Comparison of ENCODE assay signal across 9 mouse cellular contexts in genomic region chr4:97758661-97759060, GRCm38 (mm10). TPM values are rescaled to one million over a fixed set of nuclear protein-coding genes. Genes with fewer than 3 reads are reported as not detected.
A peak's percentile ranks its signal among the peaks of the same experiment; 100 is the strongest.
DNase-seq lines count a peak whose midpoint lies in the region; ATAC-seq and TF ChIP-seq lines count a peak whose summit lies in the region.
"Had no signal": no experiment of that assay in that cellular context is flagged by ENCODE, and none has a peak within 500 bp of the region (broad histone marks: within the 10 kb centered on the region; RNA-seq: fewer than 3 reads in every experiment).

No protein-coding gene starts in this region.

- TF ChIP-seq POLR2A in kidney, adult 2 months (IDR thresholded peaks at IDR 0.05; ENCODE audit: low read depth, low read length), result no peak

- no peak for DNase-seq in kidney, adult 2 months
- no peak for DNase-seq in kidney, adult 11 months
- DNase-seq in embryonic facial prominence, embryonic 10.5 days (ENCODE audit: low spot score), result no peak
- DNase-seq in hindbrain, embryonic 10.5 days (ENCODE audit: low spot score), result no peak
- DNase-seq in B cell, adult 2 months, result no peak
- no peak for DNase-seq in yolk sac, embryonic 10.5 days (ENCODE audit: low spot score)
- DNase-seq in cerebellum, adult 8-10 months, result no peak

- no peaks in the 10 kb centered on the region for H3K36me3 ChIP-seq in kidney, adult 2 months (ENCODE audit: control insufficient read depth, insufficient read depth, low read length)
- H3K36me3 ChIP-seq in embryonic facial prominence, embryonic 10.5 days (replicated peaks), result no peaks in the 10 kb centered on the region
- H3K36me3 ChIP-seq in hindbrain, embryonic 10.5 days, result no peaks in the 10 kb centered on the region
- H3K36me3 ChIP-seq in midbrain, embryonic 12.5 days, result no peaks in the 10 kb centered on the region

- 80% methylated on average over 3 of the region's 3 CpGs for WGBS in kidney, adult 2 months
- WGBS in embryonic facial prominence, embryonic 10.5 days, result 10% methylated on average over 3 of the region's 3 CpGs
- 10% methylated on average over 3 of the region's 3 CpGs for WGBS in hindbrain, embryonic 10.5 days
- WGBS in midbrain, embryonic 12.5 days, result 11% methylated on average over 3 of the region's 3 CpGs

- H3K9ac ChIP-seq in midbrain, embryonic 12.5 days (replicated peaks), result no peak overlapping the region

- H3K27ac ChIP-seq in kidney, adult 2 months (ENCODE audit: insufficient read depth, low read depth, low read length), result peak overlapping the region; percentile 84
- no peak overlapping the region for H3K27ac ChIP-seq in embryonic facial prominence, embryonic 10.5 days (replicated peaks)
- no peak overlapping the region for H3K27ac ChIP-seq in hindbrain, embryonic 10.5 days
- no peak overlapping the region for H3K27ac ChIP-seq in midbrain, embryonic 12.5 days (replicated peaks)

- H3K4me3 ChIP-seq in kidney, adult 2 months (ENCODE audit: insufficient read depth, low read depth, low read length), result no peak overlapping the region
- H3K4me3 ChIP-seq in embryonic facial prominence, embryonic 10.5 days, result peak overlapping the region; percentile 62; the same call in 1 of the 2 replicates
- H3K4me3 ChIP-seq in hindbrain, embryonic 10.5 days, result peak overlapping the region; percentile 57; the same call in 1 of the 2 replicates
- H3K4me3 ChIP-seq in midbrain, embryonic 12.5 days, result peak overlapping the region; percentile 46

- no peaks in the 10 kb centered on the region for H3K27me3 ChIP-seq in kidney, adult 2 months (replicated peaks; ENCODE audit: control insufficient read depth, insufficient read depth, low read length)
- H3K27me3 ChIP-seq in embryonic facial prominence, embryonic 10.5 days (replicated peaks; ENCODE audit: low read depth, poor library complexity, severe bottlenecking), result peaks cover 94% of the 10 kb centered on the region
- peaks cover 94% of the 10 kb centered on the region for H3K27me3 ChIP-seq in hindbrain, embryonic 10.5 days (ENCODE audit: insufficient read depth, poor library complexity, severe bottlenecking)
- H3K27me3 ChIP-seq in midbrain, embryonic 12.5 days, result peaks cover 57% of the 10 kb centered on the region
- H3K27me3 ChIP-seq: CH12.LX had no signal

- no peaks in the 10 kb centered on the region for H3K9me3 ChIP-seq in embryonic facial prominence, embryonic 10.5 days
- H3K9me3 ChIP-seq in hindbrain, embryonic 10.5 days, result no peaks in the 10 kb centered on the region
- no peaks in the 10 kb centered on the region for H3K9me3 ChIP-seq in midbrain, embryonic 12.5 days

- TF ChIP-seq CTCF in kidney, adult 2 months (conservative IDR thresholded peaks at IDR 0.05; ENCODE audit: insufficient read depth, insufficient read length, low read depth, low read length), result no peak

- peaks cover 12% of the 10 kb centered on the region for H3K4me1 ChIP-seq in kidney, adult 2 months (ENCODE audit: control insufficient read depth, insufficient read depth, low read length)
- H3K4me1 ChIP-seq in embryonic facial prominence, embryonic 10.5 days, result peaks cover 32% of the 10 kb centered on the region
- peaks cover 31% of the 10 kb centered on the region for H3K4me1 ChIP-seq in hindbrain, embryonic 10.5 days (replicated peaks)
- peaks cover 21% of the 10 kb centered on the region for H3K4me1 ChIP-seq in midbrain, embryonic 12.5 days

- ATAC-seq in midbrain, embryonic 12.5 days (ENCODE audit: low FRiP score, low read depth), result no peak

- H3K4me2 ChIP-seq in midbrain, embryonic 12.5 days (replicated peaks), result peak overlapping the region; percentile 64

RNA-seq across cellular contexts. Expression of gene Nfia, which starts 13.9 kb away (rescaled TPM):
- polyA plus RNA-seq in kidney, adult 2 months (2012; rRNA removed), result 46.5 and 47.1 TPM in 2 replicates
- polyA plus RNA-seq in embryonic facial prominence, embryonic 10.5 days (2016; fragmentation: Nextera tagmentation; extraction: Ambion mirVana), result 8.0 and 17.0 TPM in 2 replicates
- 10.9 and 17.5 TPM in 2 replicates for polyA plus RNA-seq in hindbrain, embryonic 10.5 days (2016; fragmentation: Nextera tagmentation; extraction: Ambion mirVana)
- polyA plus RNA-seq in midbrain, embryonic 12.5 days (2016; fragmentation: Nextera tagmentation; extraction: Ambion mirVana), result 28.5 and 28.6 TPM in 2 replicates

RNA-seq across cellular contexts. Expression of gene E130114P18Rik, which starts 19.2 kb away (rescaled TPM):
- 0.10 and 0.45 TPM in 2 replicates for polyA plus RNA-seq in kidney, adult 2 months (2012; rRNA removed)
- polyA plus RNA-seq in embryonic facial prominence, embryonic 10.5 days (2016; fragmentation: Nextera tagmentation; extraction: Ambion mirVana), result 10.9 and 13.6 TPM in 2 replicates
- 12.7 and 18.4 TPM in 2 replicates for polyA plus RNA-seq in hindbrain, embryonic 10.5 days (2016; fragmentation: Nextera tagmentation; extraction: Ambion mirVana)
- 11.5 and 16.5 TPM in 2 replicates for polyA plus RNA-seq in midbrain, embryonic 12.5 days (2016; fragmentation: Nextera tagmentation; extraction: Ambion mirVana)
